Mouse (Mus musculus): ENCODE data around the gene Pcid2.

- TF ChIP-seq POLR2A (IDR thresholded peaks at IDR 0.05; ENCODE audit: low read depth, low read length) (no peak), CTCF (IDR thresholded peaks at IDR 0.05; ENCODE audit: extremely low read depth, insufficient read length, insufficient replicate concordance, low read depth, low read length) (no peak)
These were observed 57.6 kb downstream of the Pcid2 start for GRCm38 (mm10) chr8:13047652-13048051.

All from small intestine, adult 2 months (tissue).